Mouse (Mus musculus): ENCODE data around the gene Ccdc96.

Ccdc96 gene

GRCm38 (mm10) chr5:36484171-36484990 lies at the start of gene Ccdc96, which contains the start of gene Tada2b:
Gene Ccdc96, plus strand, starts transcription at chr5:36484588.
Gene Tada2b, minus strand, starts transcription at chr5:36484285.
- DNase-seq = peak; percentile 99

- no peak for DNase-seq
Observed at GRCm38 (mm10) chr5:36436858-36437257, 47.5 kb upstream of the Ccdc96 start.

GRCm38 (mm10) chr5:36440741-36441140 lies 43.6 kb upstream of the Ccdc96 start:
- no peak for DNase-seq

GRCm38 (mm10) chr5:36444611-36445010 lies 39.8 kb upstream of the Ccdc96 start:
- no peak for DNase-seq

- no peak for DNase-seq
Observed at GRCm38 (mm10) chr5:36445028-36445427, 39.4 kb upstream of the Ccdc96 start.

- no peak for DNase-seq
Observed at GRCm38 (mm10) chr5:36446166-36446890, 38.1 kb upstream of the Ccdc96 start.

GRCm38 (mm10) chr5:36447872-36448271 lies 36.5 kb upstream of the Ccdc96 start:
- no peak for DNase-seq

- no peak for DNase-seq
Observed at GRCm38 (mm10) chr5:36449710-36450358, 34.6 kb upstream of the Ccdc96 start.

- DNase-seq = peak; percentile 36
Observed at GRCm38 (mm10) chr5:36451119-36451518, 33.3 kb upstream of the Ccdc96 start.

GRCm38 (mm10) chr5:36451872-36452389 lies 32.5 kb upstream of the Ccdc96 start:
- DNase-seq = no peak

GRCm38 (mm10) chr5:36452821-36453220 lies 31.6 kb upstream of the Ccdc96 start:
- no peak for DNase-seq

GRCm38 (mm10) chr5:36457706-36458105 lies 26.7 kb upstream of the Ccdc96 start:
- no peak for DNase-seq

- DNase-seq = peak; percentile 53
Observed at GRCm38 (mm10) chr5:36458926-36459325, 25.5 kb upstream of the Ccdc96 start.

- DNase-seq = no peak
Observed at GRCm38 (mm10) chr5:36460712-36461111, 23.7 kb upstream of the Ccdc96 start.

- DNase-seq = no peak
Observed at GRCm38 (mm10) chr5:36461231-36461630, 23.2 kb upstream of the Ccdc96 start.

- peak; percentile 74 for DNase-seq
Observed at GRCm38 (mm10) chr5:36462810-36463209, 21.6 kb upstream of the Ccdc96 start.

GRCm38 (mm10) chr5:36463391-36463790 lies 21.0 kb upstream of the Ccdc96 start:
- peak; percentile 22 for DNase-seq

- DNase-seq = peak; percentile 99
Observed at GRCm38 (mm10) chr5:36464709-36465661, 19.4 kb upstream of the Ccdc96 start, which contains the start of gene Grpel1. Gene Grpel1, plus strand, starts transcription at chr5:36464998.

- DNase-seq = no peak
Observed at GRCm38 (mm10) chr5:36465889-36466288, 18.5 kb upstream of the Ccdc96 start.

- DNase-seq = no peak
Observed at GRCm38 (mm10) chr5:36471206-36471605, 13.2 kb upstream of the Ccdc96 start.

GRCm38 (mm10) chr5:36472876-36473655 lies 11.3 kb upstream of the Ccdc96 start:
- no peak for DNase-seq

Measured in embryo, embryonic 11 days (tissue).